In the genomic region with DNA sequence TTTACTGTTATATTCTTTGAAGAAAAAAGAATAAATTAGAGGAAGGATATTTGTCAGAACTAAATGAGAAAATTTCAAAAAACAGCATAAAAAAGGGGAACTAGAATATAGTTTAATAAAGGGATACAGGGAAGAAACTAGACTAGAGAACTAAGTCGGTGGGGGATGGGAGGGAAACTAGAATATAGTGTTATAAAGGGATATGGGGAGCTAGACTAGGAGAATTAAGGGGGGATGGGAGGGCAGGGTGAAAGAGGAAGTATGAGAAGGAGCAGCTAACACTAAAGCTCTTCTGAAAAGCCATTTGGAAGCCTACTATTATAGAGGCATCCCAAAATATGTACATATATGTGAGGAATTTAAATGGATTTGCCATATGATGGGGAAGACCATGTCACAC, we compare ENCODE assay signal across 23 mouse cellular contexts.
"Had no signal": no experiment of that assay in that cellular context is flagged by ENCODE, and none has a peak within 500 bp of the region (broad histone marks: within the 10 kb centered on the region; RNA-seq: fewer than 3 reads in every experiment).

No protein-coding gene starts in this region.

- H3K27me3 ChIP-seq: liver, embryonic 12.5 days; liver, embryonic 15.5 days; lung, embryonic 15.5 days; megakaryocyte, embryonic 14.5 days; midbrain, embryonic 13.5 days; neural tube, embryonic 13.5 days; stomach, embryonic 15.5 days had no signal

- H3K9me3 ChIP-seq: liver, embryonic 12.5 days; liver, embryonic 15.5 days; lung, embryonic 15.5 days; midbrain, embryonic 10.5 days; midbrain, embryonic 13.5 days; neural tube, embryonic 13.5 days; stomach, embryonic 15.5 days had no signal

- H3K4me3 ChIP-seq: layer of hippocampus, adult 2 months; left cerebral cortex, adult 2 months; liver, embryonic 12.5 days; liver, embryonic 15.5 days; lung, embryonic 15.5 days; megakaryocyte, embryonic 14.5 days; midbrain, embryonic 10.5 days; midbrain, embryonic 13.5 days; myocyte; neural tube, embryonic 13.5 days; stomach, embryonic 15.5 days had no signal

- DNase-seq: kidney, adult 2 months; kidney, postnatal 25 days; layer of hippocampus, adult 9-11 months; lung, adult 18-20 months; lung, postnatal 10 days; lung, postnatal 36 days; retina, postnatal 1 day; right cerebral cortex, postnatal 25 days; spleen, adult 18-20 months; thymus, adult 18-20 months; thymus, postnatal 36 days had no signal

- H3K27ac ChIP-seq: kidney, postnatal 0 days; layer of hippocampus, adult 2 months; left cerebral cortex, adult 2 months; liver, embryonic 12.5 days; liver, embryonic 15.5 days; lung, embryonic 15.5 days; midbrain, embryonic 10.5 days; midbrain, embryonic 13.5 days; neural tube, embryonic 13.5 days; stomach, embryonic 15.5 days had no signal

- H3K4me1 ChIP-seq: liver, embryonic 12.5 days; liver, embryonic 15.5 days; lung, embryonic 15.5 days; megakaryocyte, embryonic 14.5 days; midbrain, embryonic 13.5 days; stomach, embryonic 15.5 days had no signal

- H3K36me3 ChIP-seq: liver, embryonic 12.5 days; liver, embryonic 15.5 days; lung, embryonic 15.5 days; midbrain, embryonic 10.5 days; midbrain, embryonic 13.5 days; neural tube, embryonic 13.5 days; stomach, embryonic 15.5 days had no signal

- H3K9ac ChIP-seq: liver, embryonic 12.5 days; liver, embryonic 15.5 days; lung, embryonic 15.5 days; midbrain, embryonic 13.5 days; neural tube, embryonic 13.5 days; stomach, embryonic 15.5 days had no signal
